Comparison of ENCODE assay signal across 11 mouse cellular contexts in genomic region chr11:36909036-36909435, GRCm38 (mm10).
"Had no signal": no experiment of that assay in that cellular context is flagged by ENCODE, and none has a peak within 500 bp of the region (broad histone marks: within the 10 kb centered on the region; RNA-seq: fewer than 3 reads in every experiment).

No protein-coding gene starts in this region.

- DNase-seq: retina, postnatal 1 day; right cerebral cortex, adult 18-20 months; right cerebral cortex, postnatal 14 days; right cerebral cortex, postnatal 25 days; right cerebral cortex, postnatal 4 days; thymus, adult 18-20 months; thymus, adult 2 months; thymus, postnatal 14 days; thymus, postnatal 25 days; thymus, postnatal 36 days; thymus, postnatal 4 days had no signal
